Mouse (Mus musculus): ENCODE data around the gene Ak2. TPM values are rescaled to one million over a fixed set of nuclear protein-coding genes. Genes with fewer than 3 reads are reported as not detected.

Gene Ak2
- polyA plus RNA-seq, 1 experiment from 2014 or later = 138 TPM

GRCm38 (mm10) chr4:129008672-129009071, 16.9 kb downstream of the Ak2 start:
- Histone ChIP-seq H3K4me2 (replicated peaks; ENCODE audit: low read depth) (no peak overlapping the region), H3K27ac (replicated peaks) (no peak overlapping the region), H3K4me3 (ENCODE audit: low read depth, low read length) (no peak overlapping the region), H3K9ac (ENCODE audit: low read length) (no peak overlapping the region), H3K4me1 (replicated peaks; ENCODE audit: control insufficient read depth, insufficient read depth) (no peaks in the 10 kb centered on the region), H3K36me3 (ENCODE audit: control insufficient read depth, insufficient read depth, low read length) (peaks cover 9% of the 10 kb centered on the region), H3K9me3 (ENCODE audit: control insufficient read depth, low read length) (no peaks in the 10 kb centered on the region), H3K27me3 (ENCODE audit: control insufficient read depth, insufficient read depth, low read length) (no peaks in the 10 kb centered on the region)
- no peak for TF ChIP-seq EP300 (optimal IDR thresholded peaks at IDR 0.05)
- no peak for DNase-seq (ENCODE audit: low spot score)
- WGBS = 73% methylated on average over 3 of the region's 3 CpGs
- no peak for ATAC-seq (ENCODE audit: low FRiP score, low TSS enrichment)

DNA sequence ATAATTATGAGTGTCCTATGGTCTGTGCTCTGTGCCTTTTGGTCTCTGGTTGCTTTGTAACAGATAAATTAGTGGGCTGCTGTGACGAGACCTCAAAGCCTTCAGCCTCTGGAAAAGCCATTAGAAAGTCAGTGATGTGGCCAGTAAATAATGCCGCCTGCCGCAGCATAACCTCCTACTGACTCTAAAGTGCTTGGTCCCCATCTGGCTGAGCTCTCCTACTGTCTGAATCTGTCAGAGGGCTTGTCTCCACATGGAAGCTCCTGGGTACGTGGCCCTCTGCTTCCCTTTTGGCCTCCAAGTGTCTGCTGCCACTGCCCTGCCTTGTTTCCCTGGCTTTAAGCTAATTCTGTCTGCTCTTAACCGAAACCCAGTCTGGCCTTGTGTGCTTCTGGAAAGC, 17.8 kb downstream of the Ak2 start:
- ATAC-seq (ENCODE audit: low FRiP score, low TSS enrichment) (no peak), DNase-seq (ENCODE audit: low spot score) (no peak)
- TF ChIP-seq EP300 (optimal IDR thresholded peaks at IDR 0.05) = no peak
- no peak for TF ChIP-seq CTCF (IDR thresholded peaks at IDR 0.05; ENCODE audit: low read depth)
- peaks cover 7% of the 10 kb centered on the region for H3K36me3 ChIP-seq (ENCODE audit: control insufficient read depth, insufficient read depth, low read length)
- H3K9ac ChIP-seq (ENCODE audit: low read length) = no peak overlapping the region
- H3K27ac ChIP-seq (replicated peaks) = no peak overlapping the region
- no peaks in the 10 kb centered on the region for H3K9me3 ChIP-seq (ENCODE audit: control insufficient read depth, low read length)
- no peaks in the 10 kb centered on the region for H3K4me1 ChIP-seq (replicated peaks; ENCODE audit: control insufficient read depth, insufficient read depth)
- H3K27me3 ChIP-seq (ENCODE audit: control insufficient read depth, insufficient read depth, low read length) = no peaks in the 10 kb centered on the region
- no peak overlapping the region for H3K4me2 ChIP-seq (replicated peaks; ENCODE audit: low read depth)
- no peak overlapping the region for H3K4me3 ChIP-seq (ENCODE audit: low read depth, low read length)
- WGBS = 70% methylated on average over 5 of the region's 5 CpGs

GRCm38 (mm10) chr4:129011604-129012121, 19.9 kb downstream of the Ak2 start:
- no peak overlapping the region for H3K4me3 ChIP-seq (ENCODE audit: low read depth, low read length)
- no peak overlapping the region; the same call in 1 of the 2 replicates for H3K9ac ChIP-seq (ENCODE audit: low read length)
- 38% methylated on average over 15 of the region's 15 CpGs for WGBS
- peak overlapping the region; percentile 18; the same call in 1 of the 2 replicates for H3K27ac ChIP-seq (replicated peaks)
- H3K27me3 ChIP-seq (ENCODE audit: control insufficient read depth, insufficient read depth, low read length) = no peaks in the 10 kb centered on the region
- TF ChIP-seq EP300 (optimal IDR thresholded peaks at IDR 0.05) = no peak
- TF ChIP-seq CTCF (IDR thresholded peaks at IDR 0.05; ENCODE audit: low read depth) = no peak
- no peaks in the 10 kb centered on the region for H3K4me1 ChIP-seq (replicated peaks; ENCODE audit: control insufficient read depth, insufficient read depth)
- H3K4me2 ChIP-seq (replicated peaks; ENCODE audit: low read depth) = no peak overlapping the region
- peak; percentile 17; the same call in 1 of the 2 replicates for ATAC-seq (ENCODE audit: low FRiP score, low TSS enrichment)
- peaks cover 5% of the 10 kb centered on the region for H3K36me3 ChIP-seq (ENCODE audit: control insufficient read depth, insufficient read depth, low read length)
- H3K9me3 ChIP-seq (ENCODE audit: control insufficient read depth, low read length) = no peaks in the 10 kb centered on the region
- DNase-seq (ENCODE audit: low spot score) = peak; percentile 49

GRCm38 (mm10) chr4:129013151-129013864, 21.6 kb downstream of the Ak2 start:
- TF ChIP-seq CTCF (IDR thresholded peaks at IDR 0.05; ENCODE audit: low read depth) = no peak
- TF ChIP-seq EP300 (optimal IDR thresholded peaks at IDR 0.05) = no peak
- Histone ChIP-seq H3K9ac (ENCODE audit: low read length) (no peak overlapping the region), H3K36me3 (ENCODE audit: control insufficient read depth, insufficient read depth, low read length) (no peaks in the 10 kb centered on the region; the same call in 1 of the 2 replicates), H3K4me1 (replicated peaks; ENCODE audit: control insufficient read depth, insufficient read depth) (no peaks in the 10 kb centered on the region), H3K27ac (replicated peaks) (no peak overlapping the region), H3K27me3 (ENCODE audit: control insufficient read depth, insufficient read depth, low read length) (no peaks in the 10 kb centered on the region), H3K9me3 (ENCODE audit: control insufficient read depth, low read length) (no peaks in the 10 kb centered on the region), H3K4me2 (replicated peaks; ENCODE audit: low read depth) (no peak overlapping the region), H3K4me3 (ENCODE audit: low read depth, low read length) (no peak overlapping the region)
- ATAC-seq (ENCODE audit: low FRiP score, low TSS enrichment) (no peak), DNase-seq (ENCODE audit: low spot score) (no peak)
- WGBS = 43% methylated on average over 10 of the region's 10 CpGs

- H3K36me3 ChIP-seq (ENCODE audit: control insufficient read depth, insufficient read depth, low read length) = no peaks in the 10 kb centered on the region
- no peak for ATAC-seq (ENCODE audit: low FRiP score, low TSS enrichment)
- no peak overlapping the region for H3K9ac ChIP-seq (ENCODE audit: low read length)
- H3K27me3 ChIP-seq (ENCODE audit: control insufficient read depth, insufficient read depth, low read length) = no peaks in the 10 kb centered on the region
- no peak for TF ChIP-seq CTCF (IDR thresholded peaks at IDR 0.05; ENCODE audit: low read depth)
- no peak for TF ChIP-seq EP300 (optimal IDR thresholded peaks at IDR 0.05)
- no peaks in the 10 kb centered on the region for H3K9me3 ChIP-seq (ENCODE audit: control insufficient read depth, low read length)
- no peak overlapping the region for H3K4me2 ChIP-seq (replicated peaks; ENCODE audit: low read depth)
- no peak overlapping the region for H3K27ac ChIP-seq (replicated peaks)
- no peak overlapping the region for H3K4me3 ChIP-seq (ENCODE audit: low read depth, low read length)
- WGBS = 14% methylated on average over 4 of the region's 4 CpGs
- H3K4me1 ChIP-seq (replicated peaks; ENCODE audit: control insufficient read depth, insufficient read depth) = 0 out of 2 replicates have a peak, but pooled peaks cover 2% of the 10 kb centered on the region
- DNase-seq (ENCODE audit: low spot score) = no peak
These were observed 24.6 kb downstream of the Ak2 start for GRCm38 (mm10) chr4:129016329-129016728.

- Histone ChIP-seq H3K4me1 (replicated peaks; ENCODE audit: control insufficient read depth, insufficient read depth) (0 out of 2 replicates have a peak, but pooled peaks cover 2% of the 10 kb centered on the region), H3K27ac (replicated peaks) (no peak overlapping the region), H3K9me3 (ENCODE audit: control insufficient read depth, low read length) (no peaks in the 10 kb centered on the region), H3K27me3 (ENCODE audit: control insufficient read depth, insufficient read depth, low read length) (no peaks in the 10 kb centered on the region), H3K4me2 (replicated peaks; ENCODE audit: low read depth) (no peak overlapping the region), H3K36me3 (ENCODE audit: control insufficient read depth, insufficient read depth, low read length) (no peaks in the 10 kb centered on the region), H3K9ac (ENCODE audit: low read length) (no peak overlapping the region), H3K4me3 (ENCODE audit: low read depth, low read length) (no peak overlapping the region)
- WGBS = 83% methylated on average over 10 of the region's 10 CpGs
- DNase-seq (ENCODE audit: low spot score) = no peak
- TF ChIP-seq CTCF (IDR thresholded peaks at IDR 0.05; ENCODE audit: low read depth) (no peak), EP300 (optimal IDR thresholded peaks at IDR 0.05) (no peak)
- ATAC-seq (ENCODE audit: low FRiP score, low TSS enrichment) = no peak
These were observed 25.4 kb downstream of the Ak2 start for GRCm38 (mm10) chr4:129017150-129017549.

All from stomach, postnatal 0 days (tissue).